Mouse (Mus musculus): Measurements from ENCODE around the gene Cyp4a30b. TPM values are rescaled to one million over a fixed set of nuclear protein-coding genes. Genes with fewer than 3 reads are reported as not detected.
"Not testable (repeated sequence)": the region's sequence is repeated elsewhere in the genome, so short reads cannot be mapped to it uniquely, and the experiment has no call there.

The Cyp4a30b gene
- total RNA-seq (2017) = not detected in 3 replicates

DNA sequence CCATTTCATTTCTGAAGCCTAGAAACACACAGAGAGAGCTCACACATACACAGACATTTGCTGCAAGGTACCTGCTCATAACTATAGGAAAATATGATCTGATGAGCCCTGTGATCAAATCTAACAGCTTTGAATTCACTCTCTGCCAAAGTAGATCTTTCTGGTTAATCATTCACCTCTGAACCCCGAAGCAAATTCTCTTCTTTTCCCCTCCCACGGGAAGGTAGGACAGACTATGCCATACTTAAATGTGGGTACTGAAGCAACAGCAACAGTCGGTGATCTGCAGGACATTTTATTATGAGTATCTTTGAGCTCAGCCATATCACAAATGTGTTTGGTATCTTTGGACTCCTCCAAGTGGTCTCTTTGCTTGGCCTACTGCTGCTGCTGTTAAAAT lies at the start of gene Cyp4a30b:
Gene Cyp4a30b, plus strand, starts transcription at position 301 of the 400 bp plus-strand sequence.
- no peak for ATAC-seq (replicated peaks; ENCODE audit: insufficient number of reproducible peaks, low FRiP score, low TSS enrichment, poor library complexity, severe bottlenecking)

GRCm38 (mm10) chr4:115411324-115411723 lies 41.1 kb upstream of the Cyp4a30b start, which contains the start of gene Cyp4a12b:
Gene Cyp4a12b (plus strand): TSS chr4:115411624.
- ATAC-seq (replicated peaks; ENCODE audit: insufficient number of reproducible peaks, low FRiP score, low TSS enrichment, poor library complexity, severe bottlenecking) = not testable (repeated sequence)

GRCm38 (mm10) chr4:115450577-115451137 lies 1.7 kb upstream of the Cyp4a30b start:
- ATAC-seq (replicated peaks; ENCODE audit: insufficient number of reproducible peaks, low FRiP score, low TSS enrichment, poor library complexity, severe bottlenecking) = no peak

- ATAC-seq (replicated peaks; ENCODE audit: insufficient number of reproducible peaks, low FRiP score, low TSS enrichment, poor library complexity, severe bottlenecking) = not testable (repeated sequence)
Measured at GRCm38 (mm10) chr4:115473585-115473984, 21.2 kb downstream of the Cyp4a30b start.

GRCm38 (mm10) chr4:115476051-115476450 lies 23.6 kb downstream of the Cyp4a30b start:
- not testable (repeated sequence) for ATAC-seq (replicated peaks; ENCODE audit: insufficient number of reproducible peaks, low FRiP score, low TSS enrichment, poor library complexity, severe bottlenecking)

DNA sequence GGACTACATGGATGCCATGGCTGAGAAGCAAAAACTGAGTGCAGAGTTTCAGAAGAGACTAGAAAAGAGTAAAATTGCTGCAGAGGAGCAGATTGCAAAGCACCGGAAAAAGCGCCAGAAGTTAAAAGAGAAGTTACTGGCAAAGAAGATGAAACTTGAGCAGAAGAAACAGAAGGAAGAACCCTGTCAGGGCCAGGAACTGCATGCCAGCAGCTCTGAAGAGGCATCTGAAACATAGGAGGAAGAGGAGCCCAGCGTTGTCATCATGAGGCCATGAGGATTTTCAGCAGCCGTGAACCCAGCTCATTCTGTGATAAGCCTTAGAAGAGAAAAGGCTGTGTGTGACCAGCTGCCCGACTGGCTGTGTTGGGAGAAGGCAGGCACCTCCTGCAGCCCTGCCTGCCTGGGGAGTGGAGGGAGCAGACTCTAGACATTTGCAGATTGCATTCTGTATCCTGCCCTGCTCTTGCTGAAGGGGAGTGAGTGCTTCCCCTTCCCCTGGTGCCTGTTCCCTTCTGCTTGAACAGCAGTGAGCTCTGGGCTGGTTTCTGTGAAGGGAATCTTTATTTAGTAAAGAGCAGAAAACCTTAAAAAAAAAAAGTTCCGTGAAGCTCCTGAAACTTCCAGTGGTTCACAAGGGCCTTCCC lies 28.7 kb downstream of the Cyp4a30b start:
- ATAC-seq (replicated peaks; ENCODE audit: insufficient number of reproducible peaks, low FRiP score, low TSS enrichment, poor library complexity, severe bottlenecking) = no peak

DNA sequence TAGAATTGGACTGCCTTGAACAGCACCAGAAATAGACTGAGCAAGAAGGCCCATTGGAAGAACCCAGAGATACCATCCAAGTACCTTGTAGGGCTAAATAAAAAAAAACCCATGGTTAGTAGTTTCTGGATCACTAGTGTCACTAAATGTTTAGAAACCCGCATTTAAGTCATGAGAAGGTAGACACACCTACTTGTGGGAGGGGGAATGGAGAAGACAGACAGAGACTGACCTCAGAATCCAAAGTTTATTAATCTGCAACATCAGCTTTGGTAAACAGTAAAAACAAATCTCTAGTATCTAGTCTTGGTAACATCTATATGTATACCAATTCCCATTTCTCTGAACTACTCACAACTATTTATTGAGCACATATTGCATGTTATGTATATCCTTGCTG lies 43.6 kb downstream of the Cyp4a30b start, which contains the start of gene Cyp4a14:
Gene Cyp4a14, minus strand, starts transcription at position 142 of the 400 bp plus-strand sequence.
- ATAC-seq (replicated peaks; ENCODE audit: insufficient number of reproducible peaks, low FRiP score, low TSS enrichment, poor library complexity, severe bottlenecking) = no peak

DNA sequence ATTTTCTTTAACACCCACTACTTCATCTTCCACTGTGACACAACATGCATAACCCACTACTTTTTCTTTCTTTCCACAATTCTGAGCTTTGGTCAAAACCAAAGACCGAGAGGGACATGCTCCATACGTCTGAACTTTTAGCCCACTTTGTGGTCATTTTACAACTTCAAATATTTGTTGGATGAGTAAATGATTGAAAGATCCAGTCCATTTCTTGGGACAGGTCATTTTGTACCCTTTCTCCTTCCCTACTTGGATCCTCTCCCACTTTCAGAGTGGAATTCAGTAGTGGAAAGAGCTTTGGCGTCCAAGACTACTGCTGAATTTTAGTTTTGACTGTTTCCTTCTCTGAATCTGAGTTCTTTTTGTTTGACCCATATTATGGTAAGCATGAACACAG lies 45.1 kb downstream of the Cyp4a30b start:
- ATAC-seq (replicated peaks; ENCODE audit: insufficient number of reproducible peaks, low FRiP score, low TSS enrichment, poor library complexity, severe bottlenecking) = no peak

- not testable (repeated sequence) for ATAC-seq (replicated peaks; ENCODE audit: insufficient number of reproducible peaks, low FRiP score, low TSS enrichment, poor library complexity, severe bottlenecking)
Measured at GRCm38 (mm10) chr4:115513964-115514363, 61.6 kb downstream of the Cyp4a30b start.

- not testable (repeated sequence) for ATAC-seq (replicated peaks; ENCODE audit: insufficient number of reproducible peaks, low FRiP score, low TSS enrichment, poor library complexity, severe bottlenecking)
Measured at GRCm38 (mm10) chr4:115518000-115518399, 65.6 kb downstream of the Cyp4a30b start, which contains the start of gene Cyp4a10. Gene Cyp4a10 (plus strand): TSS chr4:115518264.

DNA sequence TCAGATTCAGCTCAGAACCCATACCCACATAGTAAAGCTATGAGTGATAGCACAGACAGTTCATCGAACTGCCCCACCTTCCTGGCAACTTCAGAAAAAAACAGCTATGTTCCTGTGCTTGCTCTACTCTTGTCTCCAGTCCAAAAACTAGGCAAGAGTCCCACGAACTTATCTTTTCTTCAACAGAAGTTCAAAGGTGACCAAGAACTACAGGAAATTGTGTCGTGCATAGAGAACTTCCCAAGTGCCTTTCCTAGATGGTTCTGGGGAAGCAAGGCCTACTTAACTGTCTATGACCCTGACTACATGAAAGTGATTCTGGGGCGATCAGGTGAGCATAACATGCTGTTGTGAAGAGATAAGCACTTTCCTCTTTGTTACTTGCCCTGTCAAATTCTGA lies 67.0 kb downstream of the Cyp4a30b start:
- no peak for ATAC-seq (replicated peaks; ENCODE audit: insufficient number of reproducible peaks, low FRiP score, low TSS enrichment, poor library complexity, severe bottlenecking)

Other genes starting within 250 kb of the Cyp4a30b start
- not detected in 3 replicates for gene Cyp4a29, start 210.5 kb upstream of the Cyp4a30b start, total RNA-seq (2017)
- not detected in 3 replicates for gene Cyp4a12a, start 153.6 kb upstream of the Cyp4a30b start, total RNA-seq (2017)
- not detected in 3 replicates for gene Cyp4a12b, start 41.0 kb upstream of the Cyp4a30b start, total RNA-seq (2017)
- gene Cyp4a14, start 43.5 kb downstream of the Cyp4a30b start, total RNA-seq (2017) = not detected in 3 replicates
- not detected in 3 replicates for gene Cyp4a10, start 65.7 kb downstream of the Cyp4a30b start, total RNA-seq (2017)
- not detected in 3 replicates for gene Cyp4a31, start 111.0 kb downstream of the Cyp4a30b start, total RNA-seq (2017)
- gene Cyp4a32, start 148.4 kb downstream of the Cyp4a30b start, total RNA-seq (2017) = not detected in 3 replicates
- gene Cyp4b1, start 195.1 kb downstream of the Cyp4a30b start, total RNA-seq (2017) = not detected in 3 replicates

All from monocyte, adult 5-6 weeks (primary cell).